Mouse (Mus musculus) kidney, postnatal 0 days (tissue): ENCODE data around the gene Nfe2l1. TPM values are rescaled to one million over a fixed set of nuclear protein-coding genes. Genes with fewer than 3 reads are reported as not detected.

ENCODE experiments used
- ATAC-seq: fragments of 200-750 bp; cut with Nextera tagmentation; replicated peaks from 2 replicates; pipeline ENCODE4 v1.8.0; 2017; ENCODE audit warnings: low read depth, moderate number of reproducible peaks, moderate TSS enrichment, moderate library complexity; ENCODE audit not compliant: low FRiP score
- DNase-seq: peaks from one replicate; pipeline ENCODE4 v3.0.0-alpha.2; 2016; ENCODE audit warnings: low spot score
- H3K27ac ChIP-seq: fragments of 300-500 bp; sonication (generic); 2 replicates; pipeline ENCODE4 v1.5.1; 2014; ENCODE audit warnings: mild to moderate bottlenecking
- H3K27me3 ChIP-seq: fragments of 300-500 bp; sonication (generic); 2 replicates; pipeline ENCODE4 v1.6.1; 2014; ENCODE audit warnings: low read length, mixed read lengths; ENCODE audit not compliant: insufficient read depth
- H3K36me3 ChIP-seq: fragments of 300-500 bp; sonication (generic); 2 replicates; pipeline ENCODE4 v1.6.1; 2014; ENCODE audit warnings: low read length, mixed read lengths; ENCODE audit not compliant: insufficient read depth
- H3K4me1 ChIP-seq: fragments of 300-500 bp; sonication (generic); replicated peaks from 2 replicates; pipeline ENCODE4 v1.6.1; 2014; ENCODE audit warnings: antibody characterized with exemption, low read length, mixed read lengths; ENCODE audit not compliant: insufficient read depth
- H3K4me2 ChIP-seq: fragments of 300-500 bp; sonication (generic); 2 replicates; pipeline ENCODE4 v1.6.1; 2014; ENCODE audit warnings: mild to moderate bottlenecking, low read length, moderate library complexity, mixed read lengths
- H3K4me3 ChIP-seq: fragments of 300-500 bp; sonication (generic); replicated peaks from 2 replicates; pipeline ENCODE4 v1.5.1; 2014; ENCODE audit warnings: low read depth, low read length
- H3K9ac ChIP-seq: fragments of 300-500 bp; sonication (generic); 2 replicates; pipeline ENCODE4 v1.6.1; 2014; ENCODE audit warnings: low read depth, low read length
- H3K9me3 ChIP-seq: fragments of 300-500 bp; sonication (generic); replicated peaks from 2 replicates; pipeline ENCODE4 v1.6.1; 2016; ENCODE audit warnings: low read length, inconsistent platforms, mixed read lengths
- CTCF ChIP-seq: IDR thresholded peaks from 2 replicates; pipeline ENCODE4 v1.5.1; 2016; ENCODE audit warnings: antibody characterized with exemption, low read depth, mild to moderate bottlenecking, moderate library complexity
- WGBS: fragments of 180-500 bp; shearing (Covaris S2); extraction: QIAGEN DNeasy Blood & Tissue Kit; methylation state at CpG from one replicate; pipeline ENCODE4 v1.1.7; 2014; 5-methylcytosine and 5-hydroxymethylcytosine counted together
- polyA plus RNA-seq: library from polyadenylated mRNA; unstranded; fragments of >200 nt; fragmentation: Nextera tagmentation; extraction: Ambion mirVana; gene quantifications from 2 replicates; pipeline ENCODE4 v1.2.1, GENCODE M21; 2015

Nfe2l1 gene
- polyA plus RNA-seq, 1 experiment from 2014 or later, result 77.3 TPM

DNA sequence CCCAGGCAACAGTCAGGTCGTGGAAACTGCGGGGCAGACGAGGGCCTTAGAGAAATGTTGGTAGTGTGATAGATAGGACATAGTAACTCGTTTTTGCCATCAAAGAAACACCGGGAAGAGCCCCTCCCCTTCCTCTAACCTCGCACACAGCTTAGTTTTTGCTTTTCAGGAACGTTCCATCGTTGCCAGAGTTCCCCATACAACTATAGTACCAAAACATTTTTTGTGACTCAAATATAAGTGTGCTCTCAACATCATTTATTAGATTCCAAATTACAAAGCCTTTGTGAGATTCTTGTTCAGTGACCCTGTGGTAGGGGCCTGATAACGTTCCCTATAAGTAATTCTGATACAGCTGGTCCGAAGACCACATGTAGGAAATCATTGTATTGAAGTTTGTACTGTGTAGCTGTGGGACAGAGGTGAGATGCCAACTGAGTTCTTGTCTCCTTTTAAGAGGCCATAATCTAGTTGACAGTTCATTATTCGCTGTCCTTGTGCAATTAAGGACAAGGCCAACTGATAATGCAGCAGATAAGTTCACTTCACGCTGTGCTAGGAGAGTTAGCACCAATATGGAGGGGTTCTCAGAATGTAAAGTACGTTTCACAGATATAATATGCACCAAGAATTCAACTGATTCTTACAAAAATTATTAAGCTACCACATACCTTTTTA is 910 bp upstream of the Nfe2l1 start:
- H3K4me3 ChIP-seq, result peak overlapping the region; percentile 67
- DNase-seq (no peak), ATAC-seq (no peak)
- H3K36me3 ChIP-seq, result no peaks in the 10 kb centered on the region
- no peak for TF ChIP-seq CTCF
- peak overlapping the region; percentile 86 for H3K27ac ChIP-seq
- peaks cover 29% of the 10 kb centered on the region for H3K4me1 ChIP-seq
- no peaks in the 10 kb centered on the region for H3K27me3 ChIP-seq
- peak overlapping the region; percentile 61; the same call in 1 of the 2 replicates for H3K9ac ChIP-seq
- H3K9me3 ChIP-seq, result no peaks in the 10 kb centered on the region
- 23% methylated on average over 13 of the region's 13 CpGs for WGBS
- H3K4me2 ChIP-seq, result peak overlapping the region; percentile 58

DNA sequence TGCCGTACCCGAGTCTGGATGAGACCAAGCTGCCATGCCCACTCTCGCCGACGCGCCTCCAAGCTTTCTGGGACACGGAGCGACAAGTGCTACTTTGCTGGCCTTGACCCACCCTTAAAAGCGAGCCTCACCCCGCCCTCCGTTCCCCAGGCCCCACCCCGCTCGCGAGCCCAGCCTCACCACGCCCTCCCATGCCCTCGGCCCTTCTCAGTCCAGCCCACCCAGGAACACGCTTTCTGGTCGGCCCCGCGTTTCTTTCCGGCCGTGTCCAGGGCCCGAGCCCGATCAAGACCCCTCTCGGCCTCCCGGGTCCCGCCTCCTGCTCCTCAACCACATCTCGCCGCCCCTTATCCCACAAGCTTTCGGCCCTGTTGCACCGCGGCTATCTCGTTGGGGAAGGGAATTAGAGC is 360 bp downstream of the Nfe2l1 start:
- Histone ChIP-seq H3K9ac (peak overlapping the region; percentile 84), H3K4me1 (peaks cover 39% of the 10 kb centered on the region), H3K27me3 (no peaks in the 10 kb centered on the region), H3K4me3 (peak overlapping the region; percentile 67), H3K4me2 (peak overlapping the region; percentile 79), H3K9me3 (no peaks in the 10 kb centered on the region), H3K36me3 (no peaks in the 10 kb centered on the region), H3K27ac (peak overlapping the region; percentile 99)
- TF ChIP-seq CTCF, result no peak; the same call in 1 of the 2 replicates
- under 1% methylated on average over 33 of the region's 33 CpGs for WGBS
- DNase-seq (peak; percentile 92), ATAC-seq (peak; percentile 70)

GRCm38 (mm10) chr11:96828881-96829280 is 887 bp downstream of the Nfe2l1 start:
- WGBS, result 8% methylated on average over 10 of the region's 10 CpGs
- no peak for ATAC-seq
- Histone ChIP-seq H3K27me3 (no peaks in the 10 kb centered on the region), H3K4me2 (peak overlapping the region; percentile 79), H3K9me3 (no peaks in the 10 kb centered on the region), H3K27ac (peak overlapping the region; percentile 99), H3K9ac (peak overlapping the region; percentile 84), H3K36me3 (no peaks in the 10 kb centered on the region), H3K4me1 (peaks cover 42% of the 10 kb centered on the region), H3K4me3 (peak overlapping the region; percentile 67)
- no peak for DNase-seq
- TF ChIP-seq CTCF, result no peak

- Histone ChIP-seq H3K4me3 (peak overlapping the region; percentile 67), H3K27me3 (no peaks in the 10 kb centered on the region), H3K27ac (peak overlapping the region; percentile 55), H3K9me3 (no peaks in the 10 kb centered on the region), H3K9ac (peak overlapping the region; percentile 44), H3K4me2 (peak overlapping the region; percentile 79), H3K36me3 (no peaks in the 10 kb centered on the region), H3K4me1 (peaks cover 48% of the 10 kb centered on the region)
- 49% methylated on average over 9 of the region's 9 CpGs for WGBS
- DNase-seq, result no peak
- TF ChIP-seq CTCF, result no peak
- no peak for ATAC-seq
Measured at GRCm38 (mm10) chr11:96827917-96828316, 1.9 kb downstream of the Nfe2l1 start.

DNA sequence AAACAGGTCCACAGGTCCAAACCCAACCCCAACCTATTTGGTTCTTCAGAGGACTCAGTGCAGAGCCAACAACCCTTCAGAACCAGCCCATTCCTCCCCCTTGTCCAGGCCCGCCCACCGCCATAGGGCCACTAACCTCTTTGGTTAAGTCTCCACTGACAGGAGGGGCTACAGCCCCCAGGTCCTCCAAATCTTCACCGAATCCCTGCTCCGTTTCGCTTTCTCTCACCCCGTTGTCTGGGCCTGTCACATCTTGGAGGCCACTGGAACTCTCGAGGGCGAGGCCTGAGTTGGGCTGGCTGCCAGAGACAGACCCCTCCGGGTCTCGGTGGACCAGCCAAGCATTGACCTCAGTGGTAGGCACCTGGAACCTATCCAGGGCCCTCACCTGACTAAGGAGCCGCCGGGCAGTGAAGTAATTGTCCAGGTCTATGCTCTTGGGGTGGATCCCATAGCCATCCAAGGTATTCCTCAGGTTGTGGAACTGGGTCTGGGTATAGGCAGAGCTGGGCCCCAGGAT is 2.6 kb downstream of the Nfe2l1 start:
- 54% methylated on average over 12 of the region's 12 CpGs for WGBS
- ATAC-seq, result no peak
- no peak for TF ChIP-seq CTCF
- H3K36me3 ChIP-seq, result peaks cover 5% of the 10 kb centered on the region; the same call in 1 of the 2 replicates
- no peaks in the 10 kb centered on the region for H3K9me3 ChIP-seq
- no peak for DNase-seq
- peak overlapping the region; percentile 44 for H3K9ac ChIP-seq
- peak overlapping the region; percentile 67; the same call in 1 of the 2 replicates for H3K4me3 ChIP-seq
- no peaks in the 10 kb centered on the region for H3K27me3 ChIP-seq
- peak overlapping the region; percentile 75 for H3K27ac ChIP-seq
- H3K4me1 ChIP-seq, result peaks cover 55% of the 10 kb centered on the region
- H3K4me2 ChIP-seq, result peak overlapping the region; percentile 79

GRCm38 (mm10) chr11:96826481-96826880 is 3.3 kb downstream of the Nfe2l1 start:
- TF ChIP-seq CTCF, result no peak
- H3K9me3 ChIP-seq, result no peaks in the 10 kb centered on the region
- peak overlapping the region; percentile 67; the same call in 1 of the 2 replicates for H3K4me3 ChIP-seq
- peak overlapping the region; percentile 44; the same call in 1 of the 2 replicates for H3K9ac ChIP-seq
- H3K36me3 ChIP-seq, result peaks cover 11% of the 10 kb centered on the region
- H3K4me1 ChIP-seq, result peaks cover 55% of the 10 kb centered on the region
- ATAC-seq, result no peak
- WGBS, result 68% methylated on average over 2 of the region's 2 CpGs
- peak; percentile 64 for DNase-seq
- H3K4me2 ChIP-seq, result peak overlapping the region; percentile 79
- no peaks in the 10 kb centered on the region for H3K27me3 ChIP-seq
- H3K27ac ChIP-seq, result peak overlapping the region; percentile 75
